Mouse (Mus musculus) MEL (cell line): ENCODE results near the gene Gm49403. TPM values are rescaled to one million over a fixed set of nuclear protein-coding genes. Genes with fewer than 3 reads are reported as not detected.
"Not testable (repeated sequence)": the region's sequence is repeated elsewhere in the genome, so short reads cannot be mapped to it uniquely, and the experiment has no call there.

ENCODE experiments used
- DNase-seq: peaks from one replicate; pipeline ENCODE4 v3.0.0; 2011; ENCODE audit warnings: low read depth, low spot score
- H3K27ac ChIP-seq: 2 replicates; pipeline ENCODE4 v1.5.1; 2012; ENCODE audit warnings: low read depth, mild to moderate bottlenecking, control low read depth, low read length, moderate library complexity; ENCODE audit not compliant: control insufficient read depth
- H3K27me3 ChIP-seq, 2 experiments: fragments of 150-350 bp in 1 of 2; sonication (generic) in 1 of 2; 2 replicates each; pipeline ENCODE4 v1.6.1; 2012; ENCODE audit warnings: low read length in 2 of 2, mild to moderate bottlenecking in 2 of 2, improper control_type of control experiment in 1 of 2, moderate library complexity in 1 of 2; ENCODE audit not compliant: insufficient read depth in 2 of 2, control insufficient read depth in 1 of 2
- H3K36me3 ChIP-seq, 2 experiments: 2 replicates each; pipeline ENCODE4 v1.6.1; 2012 to 2014; ENCODE audit warnings: low read length in 2 of 2, improper control_type of control experiment in 1 of 2, inconsistent platforms in 1 of 2, mild to moderate bottlenecking in 1 of 2; ENCODE audit not compliant: insufficient read depth in 2 of 2, control insufficient read depth in 1 of 2
- H3K4me1 ChIP-seq, 2 experiments: fragments of 150-350 bp in 1 of 2; sonication (generic) in 1 of 2; 2 replicates each; pipeline ENCODE4 v1.6.1; 2012; ENCODE audit warnings: low read length in 2 of 2, improper control_type of control experiment in 1 of 2, mild to moderate bottlenecking in 1 of 2; ENCODE audit not compliant: insufficient read depth in 2 of 2, control insufficient read depth in 1 of 2
- H3K4me3 ChIP-seq, 2 experiments: fragments of 150-350 bp in 1 of 2; sonication (generic) in 1 of 2; 2 replicates each; pipeline ENCODE4 v1.5.1; 2012; ENCODE audit warnings: low read depth in 2 of 2, low read length in 2 of 2, mild to moderate bottlenecking in 2 of 2, moderate library complexity in 2 of 2, control low read depth in 1 of 2, improper control_type of control experiment in 1 of 2; ENCODE audit not compliant: control insufficient read depth in 1 of 2, insufficient read depth in 1 of 2
- H3K79me2 ChIP-seq: 2 replicates; pipeline ENCODE4 v1.6.1; 2012; ENCODE audit warnings: mild to moderate bottlenecking, low read length, moderate library complexity; ENCODE audit not compliant: control insufficient read depth, poor library complexity, insufficient read depth
- H3K9ac ChIP-seq: 2 replicates; pipeline ENCODE4 v1.6.1; 2012; ENCODE audit warnings: low read depth, mild to moderate bottlenecking, control low read depth, low read length, moderate library complexity; ENCODE audit not compliant: control insufficient read depth, poor library complexity, severe bottlenecking
- H3K9me3 ChIP-seq: fragments of 150-350 bp; sonication (generic); replicated peaks from 2 replicates; pipeline ENCODE4 v1.6.1; 2012; ENCODE audit warnings: mild to moderate bottlenecking, low read length, improper control_type of control experiment, moderate library complexity; ENCODE audit not compliant: insufficient read depth
- CHD2 ChIP-seq: IDR thresholded peaks from 2 replicates; pipeline ENCODE4 v1.6.1; 2011; ENCODE audit warnings: low read length, improper control_type of control experiment
- CTCF ChIP-seq, 3 experiments: IDR thresholded peaks in 2 of 3; conservative IDR thresholded peaks in 1 of 3; 2 replicates each; pipeline ENCODE4 v1.5.1; 2011 to 2012; ENCODE audit warnings: low read length in 3 of 3, low read depth in 2 of 3, mild to moderate bottlenecking in 2 of 3, improper control_type of control experiment in 1 of 3, inconsistent platforms in 1 of 3, mixed read lengths in 1 of 3, moderate library complexity in 1 of 3; ENCODE audit not compliant: control insufficient read depth in 1 of 3, insufficient read depth in 1 of 3, poor library complexity in 1 of 3, severe bottlenecking in 1 of 3
- E2F4 ChIP-seq: IDR thresholded peaks from 2 replicates; pipeline ENCODE4 v1.6.1; 2011; ENCODE audit warnings: low read depth, low read length, improper control_type of control experiment, borderline replicate concordance
- ETS1 ChIP-seq: IDR thresholded peaks from 2 replicates; pipeline ENCODE4 v1.6.1; 2012; ENCODE audit warnings: low read depth, mild to moderate bottlenecking, inconsistent platforms, low read length, improper control_type of control experiment, moderate library complexity
- HCFC1 ChIP-seq: IDR thresholded peaks from 2 replicates; pipeline ENCODE4 v1.6.1; 2012; ENCODE audit warnings: low read depth, mild to moderate bottlenecking, inconsistent platforms, low read length, improper control_type of control experiment, moderate library complexity
- JUND ChIP-seq: IDR thresholded peaks from 2 replicates; pipeline ENCODE4 v1.6.1; 2011; ENCODE audit warnings: low read depth, mild to moderate bottlenecking, improper control_type of control experiment, low read length
- MAFK ChIP-seq: IDR thresholded peaks from 2 replicates; pipeline ENCODE4 v1.6.1; 2011; ENCODE audit warnings: low read depth, mild to moderate bottlenecking, low read length, improper control_type of control experiment, borderline replicate concordance
- MAX ChIP-seq: IDR thresholded peaks from 2 replicates; pipeline ENCODE4 v1.6.1; 2011; ENCODE audit warnings: low read length, improper control_type of control experiment
- MXI1 ChIP-seq: IDR thresholded peaks from 2 replicates; pipeline ENCODE4 v1.6.1; 2011; ENCODE audit warnings: mild to moderate bottlenecking, low read depth, low read length, improper control_type of control experiment
- MYC ChIP-seq: IDR thresholded peaks from 2 replicates; pipeline ENCODE4 v1.6.1; 2011; ENCODE audit warnings: low read depth, mild to moderate bottlenecking, low read length, improper control_type of control experiment, moderate library complexity
- NELFE ChIP-seq: IDR thresholded peaks from 2 replicates; pipeline ENCODE4 v1.6.1; 2011; ENCODE audit warnings: low read depth, low read length, improper control_type of control experiment
- POLR2A ChIP-seq, 2 experiments: IDR thresholded peaks; 2 replicates each; pipeline ENCODE4 v1.6.1; 2011 to 2012; ENCODE audit warnings: low read length in 2 of 2, mild to moderate bottlenecking in 2 of 2, control low read depth in 1 of 2, improper control_type of control experiment in 1 of 2, low read depth in 1 of 2, moderate library complexity in 1 of 2; ENCODE audit not compliant: control insufficient read depth in 1 of 2, insufficient read depth in 1 of 2, poor library complexity in 1 of 2
- RAD21 ChIP-seq: IDR thresholded peaks from 2 replicates; pipeline ENCODE4 v1.6.1; 2011; ENCODE audit warnings: mild to moderate bottlenecking, low read depth, low read length, improper control_type of control experiment
- RCOR1 ChIP-seq: IDR thresholded peaks from 2 replicates; pipeline ENCODE4 v1.6.1; 2012; ENCODE audit warnings: low read depth, mild to moderate bottlenecking, inconsistent platforms, low read length, improper control_type of control experiment
- TAL1 ChIP-seq: IDR thresholded peaks from 2 replicates; pipeline ENCODE4 v1.6.1; 2012; ENCODE audit warnings: mild to moderate bottlenecking, inconsistent platforms, low read length, moderate library complexity, mixed read lengths
- TCF12 ChIP-seq: IDR thresholded peaks from 2 replicates; pipeline ENCODE4 v1.6.1; 2014; ENCODE audit warnings: low read depth, mild to moderate bottlenecking, inconsistent platforms, low read length, improper control_type of control experiment, moderate library complexity
- UBTF ChIP-seq: IDR thresholded peaks from 2 replicates; pipeline ENCODE4 v1.6.1; 2012; ENCODE audit warnings: low read depth, mild to moderate bottlenecking, inconsistent platforms, low read length, improper control_type of control experiment, moderate library complexity, borderline replicate concordance; ENCODE audit not compliant: insufficient read depth
- USF1 ChIP-seq: IDR thresholded peaks from 2 replicates; pipeline ENCODE4 v1.6.1; 2014; ENCODE audit warnings: low read depth, mild to moderate bottlenecking, inconsistent platforms, low read length, improper control_type of control experiment, moderate library complexity
- ZC3H11A ChIP-seq: IDR thresholded peaks from 2 replicates; pipeline ENCODE4 v1.6.1; 2012; ENCODE audit warnings: low read depth, mild to moderate bottlenecking, inconsistent platforms, low read length, improper control_type of control experiment
- ZMIZ1 ChIP-seq: IDR thresholded peaks from 2 replicates; pipeline ENCODE4 v1.6.1; 2012; ENCODE audit warnings: low read depth, mild to moderate bottlenecking, inconsistent platforms, low read length, improper control_type of control experiment, moderate library complexity
- polyA plus RNA-seq, 2 experiments: library from polyadenylated mRNA; stranded (reverse) in 1 of 2; unstranded in 1 of 2; fragments of >175 nt in 1 of 2; fragments of >200 nt in 1 of 2; gene quantifications; 2 replicates each; pipeline versions ENCODE4 v1.2.1 to v1.2.4; 2012; ENCODE audit warnings: low replicate concordance in 2 of 2, low read depth in 1 of 2; ENCODE audit not compliant: insufficient read length in 2 of 2, insufficient read depth in 1 of 2, missing spikeins in 1 of 2
- total RNA-seq: library from RNA; depleted of rRNA; stranded (reverse); fragments of 300-350 nt; gene quantifications from 2 replicates; pipeline ENCODE4 v1.2.3, GENCODE M21; 2012; rRNA removed

The Gm49403 gene
- total RNA-seq (not detected in 2 replicates), polyA plus RNA-seq (not detected)

- peaks cover 0 to 10% of the 10 kb centered on the region in 2 experiments; a peak in 1 of 4 replicates for H3K4me1 ChIP-seq
These were observed at the start of gene Gm49403, which contains the start of gene Lbhd1 for GRCm38 (mm10) chr19:8883616-8884015. Gm49403 (plus strand) TSS chr19:8883930. Lbhd1 (plus strand) TSS chr19:8883732.

DNA sequence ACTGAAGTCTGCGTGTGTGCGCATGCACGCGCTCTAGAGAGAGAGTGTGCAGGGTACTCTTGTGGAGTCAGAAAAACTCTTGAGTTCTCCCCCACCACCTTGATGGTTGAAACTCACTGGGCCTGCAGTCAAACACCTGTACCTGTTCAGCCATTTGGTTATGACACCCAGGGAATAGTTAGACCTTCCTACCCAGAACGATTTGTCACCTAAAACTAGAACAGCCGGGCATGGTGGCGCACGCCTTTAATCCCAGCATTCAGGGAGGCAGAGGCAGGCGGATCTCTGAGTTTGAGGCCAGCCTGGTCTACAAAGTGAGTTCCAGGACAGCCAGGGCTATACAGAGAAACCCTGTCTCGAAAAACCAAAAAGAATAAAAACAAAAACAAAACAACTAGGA, 47.4 kb upstream of the Gm49403 start:
- not testable (repeated sequence) for H3K27me3 ChIP-seq, H3K4me3 ChIP-seq, DNase-seq, H3K9ac ChIP-seq, H3K9me3 ChIP-seq, H3K79me2 ChIP-seq
- Histone ChIP-seq H3K36me3 (peaks cover 14% of the 10 kb centered on the region in 2 experiments), H3K4me1 (peaks cover 3 to 17% of the 10 kb centered on the region in 2 experiments), H3K27ac (peak overlapping the region; percentile 92; the same call in 1 of the 2 replicates)

More at GRCm38 (mm10) chr19:8883616-8884015, at the start of gene Gm49403, which contains the start of gene Lbhd1:
- TF ChIP-seq ETS1 (no peak), CHD2 (no peak), UBTF (no peak), RAD21 (no peak)
- TF ChIP-seq, all 39 proteins: peak for 0
- H3K9me3 ChIP-seq, result no peaks in the 10 kb centered on the region
- H3K27me3 ChIP-seq, result no peaks in the 10 kb centered on the region
- H3K79me2 ChIP-seq, result peaks cover 14% of the 10 kb centered on the region
- no peak within 1 kb of the TSS for H3K27ac ChIP-seq
- no peak within 1 kb of the TSS for H3K4me3 ChIP-seq
- H3K9ac ChIP-seq, result no peak within 1 kb of the TSS
- no peak for DNase-seq
- H3K36me3 ChIP-seq, result peaks cover 0 to 18% of the 10 kb centered on the region in 2 experiments; a peak in 2 of 4 replicates

DNA sequence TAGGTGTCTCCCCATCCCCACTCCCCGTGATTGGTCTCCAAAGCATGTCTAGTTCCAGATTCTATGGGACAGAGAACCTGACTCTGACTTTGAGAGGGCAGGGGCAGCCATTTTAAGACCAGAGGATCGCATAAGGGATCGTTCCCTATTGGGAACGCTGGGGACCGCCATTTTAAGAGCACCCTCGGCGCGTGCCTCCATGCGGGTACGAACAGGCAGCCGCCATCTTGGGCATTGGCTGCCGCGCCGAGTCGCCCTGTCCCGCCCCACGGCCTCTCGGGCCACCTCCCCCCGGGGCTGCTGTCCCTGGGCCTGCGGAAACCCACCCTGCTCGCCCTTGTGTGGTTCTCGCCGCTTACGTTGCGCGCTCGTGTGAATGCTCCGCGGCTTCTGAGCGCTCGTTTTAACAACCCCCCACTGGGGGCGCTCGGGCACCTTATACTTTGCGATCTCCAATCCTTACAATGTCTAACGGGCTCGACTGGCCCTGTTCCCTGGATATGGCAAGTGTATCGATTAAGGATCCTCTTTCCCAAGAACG, 46.4 kb upstream of the Gm49403 start, which contains the start of gene Bscl2:
TSS of gene Bscl2 (plus strand) at position 217 of the 541 bp plus-strand sequence.
- Histone ChIP-seq H3K4me1 (peaks cover 3 to 17% of the 10 kb centered on the region in 2 experiments), H3K27ac (peak within 1 kb of the TSS; percentile 92), H3K4me3 (peak within 1 kb of the TSS; percentile 56 to 64), H3K36me3 (peaks cover 10 to 14% of the 10 kb centered on the region in 2 experiments), H3K9me3 (no peaks in the 10 kb centered on the region), H3K79me2 (no peaks in the 10 kb centered on the region; the same call in 1 of the 2 replicates), H3K9ac (peak within 1 kb of the TSS; percentile 91), H3K27me3 (no peaks in the 10 kb centered on the region)
- peak; percentile 66 for TF ChIP-seq HCFC1
- TF ChIP-seq JUND, result no peak
- TF ChIP-seq RCOR1, result no peak
- TF ChIP-seq MAX, result peak; percentile 83
- TF ChIP-seq MXI1, result peak; percentile 35; the same call in 1 of the 2 replicates
- TF ChIP-seq MYC, result peak; percentile 84
- TF ChIP-seq MAFK, result no peak
- TF ChIP-seq ZC3H11A, result peak; percentile 70
- TF ChIP-seq USF1, result no peak
- TF ChIP-seq NELFE, result peak; percentile 58
- TF ChIP-seq ZMIZ1, result 0 out of 2 replicates have a peak, but pooled peaks have one; percentile 47
- TF ChIP-seq CTCF (IDR thresholded peaks at IDR 0.05 in 2 of 3, conservative IDR thresholded peaks at IDR 0.05 in 1 of 3; ENCODE audit: control insufficient read depth in 1 of 3, insufficient read depth in 1 of 3, low read depth in 2 of 3, low read length in 3 of 3, poor library complexity in 1 of 3, severe bottlenecking in 1 of 3), result peak; percentile 20 to 63 (median 58); a peak in 5 of 6 replicates
- no peak for TF ChIP-seq E2F4
- no peak for TF ChIP-seq TAL1
- peak; percentile 59 to 71 for TF ChIP-seq POLR2A (IDR thresholded peaks at IDR 0.05; ENCODE audit: control insufficient read depth in 1 of 2, insufficient read depth in 1 of 2, low read depth in 1 of 2, low read length in 2 of 2, poor library complexity in 1 of 2)
- no peak for TF ChIP-seq TCF12
- peak; percentile 88 for DNase-seq
